Mouse (Mus musculus) megakaryocyte, embryonic 14.5 days (primary cell): Measurements from ENCODE around the gene Fsd2.

Experiments used
- FLI1 ChIP-seq: IDR thresholded peaks from 2 replicates; pipeline ENCODE4 v1.6.1; 2012; ENCODE audit warnings: low read length, inconsistent platforms, mixed read lengths
- GATA1 ChIP-seq: IDR thresholded peaks from 3 replicates; pipeline ENCODE4 v1.6.1; 2012; ENCODE audit warnings: mixed read lengths, low read length, inconsistent platforms, borderline replicate concordance

GRCm38 (mm10) chr7:81583512-81583911 is 16.8 kb upstream of the Fsd2 start:
- TF ChIP-seq GATA1 (no peak), FLI1 (no peak)
